Mouse (Mus musculus) bone marrow, adult 2 months (tissue): ENCODE results near the gene Scn11a.

Experiments used
- CTCF ChIP-seq: fragments of 200-500 bp; IDR thresholded peaks from 2 replicates; pipeline ENCODE4 v1.5.1; 2011; ENCODE audit warnings: low read length, control low read depth; ENCODE audit not compliant: control insufficient read depth, insufficient read depth
- POLR2A ChIP-seq: fragments of 200-500 bp; IDR thresholded peaks from 2 replicates; pipeline ENCODE4 v1.6.1; 2011; ENCODE audit warnings: low read depth, mild to moderate bottlenecking, control low read depth, low read length, borderline replicate concordance; ENCODE audit not compliant: control insufficient read depth

DNA sequence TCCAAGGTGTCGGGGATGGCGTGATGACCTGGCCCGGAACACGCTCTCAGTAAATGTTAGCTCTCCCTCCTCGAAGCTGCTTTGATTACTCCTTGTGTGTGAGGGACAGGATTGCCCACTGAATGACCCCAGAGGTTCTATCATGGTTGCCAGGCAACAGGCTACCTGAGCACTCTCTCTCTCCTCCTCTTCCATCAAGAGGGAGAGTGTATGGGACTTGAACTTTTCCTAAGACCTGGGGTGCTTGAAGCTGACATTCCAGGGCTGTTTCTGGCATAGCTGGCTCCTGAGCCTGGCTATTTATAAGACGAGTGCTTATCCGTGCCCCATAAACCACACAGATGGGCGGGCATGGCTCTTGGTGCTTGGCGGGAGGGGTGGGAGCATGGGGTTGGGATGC lies 76.1 kb downstream of the Scn11a start:
- TF ChIP-seq CTCF (no peak), POLR2A (no peak)
